Mouse (Mus musculus) MEL (cell line): ENCODE measurements around the gene Cdh13. TPM values are rescaled to one million over a fixed set of nuclear protein-coding genes. Genes with fewer than 3 reads are reported as not detected.

Experiments
- DNase-seq: peaks from one replicate; pipeline ENCODE4 v3.0.0; 2011; ENCODE audit warnings: low read depth, low spot score
- H3K27ac ChIP-seq: 2 replicates; pipeline ENCODE4 v1.5.1; 2012; ENCODE audit warnings: low read depth, mild to moderate bottlenecking, control low read depth, low read length, moderate library complexity; ENCODE audit not compliant: control insufficient read depth
- H3K27me3 ChIP-seq, 2 experiments: fragments of 150-350 bp in 1 of 2; sonication (generic) in 1 of 2; 2 replicates each; pipeline ENCODE4 v1.6.1; 2012; ENCODE audit warnings: low read length in 2 of 2, mild to moderate bottlenecking in 2 of 2, improper control_type of control experiment in 1 of 2, moderate library complexity in 1 of 2; ENCODE audit not compliant: insufficient read depth in 2 of 2, control insufficient read depth in 1 of 2
- H3K36me3 ChIP-seq, 2 experiments: 2 replicates each; pipeline ENCODE4 v1.6.1; 2012 to 2014; ENCODE audit warnings: low read length in 2 of 2, improper control_type of control experiment in 1 of 2, inconsistent platforms in 1 of 2, mild to moderate bottlenecking in 1 of 2; ENCODE audit not compliant: insufficient read depth in 2 of 2, control insufficient read depth in 1 of 2
- H3K4me1 ChIP-seq, 2 experiments: fragments of 150-350 bp in 1 of 2; sonication (generic) in 1 of 2; 2 replicates each; pipeline ENCODE4 v1.6.1; 2012; ENCODE audit warnings: low read length in 2 of 2, improper control_type of control experiment in 1 of 2, mild to moderate bottlenecking in 1 of 2; ENCODE audit not compliant: insufficient read depth in 2 of 2, control insufficient read depth in 1 of 2
- H3K4me3 ChIP-seq, 2 experiments: fragments of 150-350 bp in 1 of 2; sonication (generic) in 1 of 2; 2 replicates each; pipeline ENCODE4 v1.5.1; 2012; ENCODE audit warnings: low read depth in 2 of 2, low read length in 2 of 2, mild to moderate bottlenecking in 2 of 2, moderate library complexity in 2 of 2, control low read depth in 1 of 2, improper control_type of control experiment in 1 of 2; ENCODE audit not compliant: control insufficient read depth in 1 of 2, insufficient read depth in 1 of 2
- H3K79me2 ChIP-seq: 2 replicates; pipeline ENCODE4 v1.6.1; 2012; ENCODE audit warnings: mild to moderate bottlenecking, low read length, moderate library complexity; ENCODE audit not compliant: control insufficient read depth, poor library complexity, insufficient read depth
- H3K9ac ChIP-seq: 2 replicates; pipeline ENCODE4 v1.6.1; 2012; ENCODE audit warnings: low read depth, mild to moderate bottlenecking, control low read depth, low read length, moderate library complexity; ENCODE audit not compliant: control insufficient read depth, poor library complexity, severe bottlenecking
- H3K9me3 ChIP-seq: fragments of 150-350 bp; sonication (generic); replicated peaks from 2 replicates; pipeline ENCODE4 v1.6.1; 2012; ENCODE audit warnings: mild to moderate bottlenecking, low read length, improper control_type of control experiment, moderate library complexity; ENCODE audit not compliant: insufficient read depth
- BHLHE40 ChIP-seq: IDR thresholded peaks from 2 replicates; pipeline ENCODE4 v1.6.1; 2012; ENCODE audit warnings: low read depth, mild to moderate bottlenecking, inconsistent platforms, low read length, improper control_type of control experiment, borderline replicate concordance
- CHD2 ChIP-seq: IDR thresholded peaks from 2 replicates; pipeline ENCODE4 v1.6.1; 2011; ENCODE audit warnings: low read length, improper control_type of control experiment
- GATA1 ChIP-seq: IDR thresholded peaks from 2 replicates; pipeline ENCODE4 v1.6.1; 2011; ENCODE audit warnings: low read depth, low read length, improper control_type of control experiment
- JUND ChIP-seq: IDR thresholded peaks from 2 replicates; pipeline ENCODE4 v1.6.1; 2011; ENCODE audit warnings: low read depth, mild to moderate bottlenecking, improper control_type of control experiment, low read length
- KAT2A ChIP-seq: conservative IDR thresholded peaks from 2 replicates; pipeline ENCODE4 v1.6.1; 2012; ENCODE audit warnings: low read depth, low read length, improper control_type of control experiment, inconsistent platforms
- MAZ ChIP-seq: IDR thresholded peaks from 2 replicates; pipeline ENCODE4 v1.6.1; 2012; ENCODE audit warnings: low read depth, mild to moderate bottlenecking, inconsistent platforms, low read length, improper control_type of control experiment
- MEF2A ChIP-seq: IDR thresholded peaks from 2 replicates; pipeline ENCODE4 v1.6.1; 2014; ENCODE audit warnings: low read depth, mild to moderate bottlenecking, inconsistent platforms, low read length, improper control_type of control experiment; ENCODE audit not compliant: poor library complexity, insufficient replicate concordance, severe bottlenecking; ENCODE audit errors: extremely low read depth
- MXI1 ChIP-seq: IDR thresholded peaks from 2 replicates; pipeline ENCODE4 v1.6.1; 2011; ENCODE audit warnings: mild to moderate bottlenecking, low read depth, low read length, improper control_type of control experiment
- MYC ChIP-seq: IDR thresholded peaks from 2 replicates; pipeline ENCODE4 v1.6.1; 2011; ENCODE audit warnings: low read depth, mild to moderate bottlenecking, low read length, improper control_type of control experiment, moderate library complexity
- NELFE ChIP-seq: IDR thresholded peaks from 2 replicates; pipeline ENCODE4 v1.6.1; 2011; ENCODE audit warnings: low read depth, low read length, improper control_type of control experiment
- RAD21 ChIP-seq: IDR thresholded peaks from 2 replicates; pipeline ENCODE4 v1.6.1; 2011; ENCODE audit warnings: mild to moderate bottlenecking, low read depth, low read length, improper control_type of control experiment
- SMC3 ChIP-seq: IDR thresholded peaks from 2 replicates; pipeline ENCODE4 v1.6.1; 2011; ENCODE audit warnings: low read depth, low read length, improper control_type of control experiment
- TAL1 ChIP-seq: IDR thresholded peaks from 2 replicates; pipeline ENCODE4 v1.6.1; 2012; ENCODE audit warnings: mild to moderate bottlenecking, inconsistent platforms, low read length, moderate library complexity, mixed read lengths
- USF1 ChIP-seq: IDR thresholded peaks from 2 replicates; pipeline ENCODE4 v1.6.1; 2014; ENCODE audit warnings: low read depth, mild to moderate bottlenecking, inconsistent platforms, low read length, improper control_type of control experiment, moderate library complexity
- USF2 ChIP-seq, 2 experiments: IDR thresholded peaks; 2 replicates each; pipeline ENCODE4 v1.6.1; 2011 to 2012; ENCODE audit warnings: improper control_type of control experiment in 2 of 2, low read length in 2 of 2, borderline replicate concordance in 1 of 2, inconsistent platforms in 1 of 2, low read depth in 1 of 2, mild to moderate bottlenecking in 1 of 2; ENCODE audit not compliant: insufficient read depth in 1 of 2
- ZMIZ1 ChIP-seq: IDR thresholded peaks from 2 replicates; pipeline ENCODE4 v1.6.1; 2012; ENCODE audit warnings: low read depth, mild to moderate bottlenecking, inconsistent platforms, low read length, improper control_type of control experiment, moderate library complexity
- ZNF384 ChIP-seq: IDR thresholded peaks from 2 replicates; pipeline ENCODE4 v1.6.1; 2012; ENCODE audit warnings: low read depth, mild to moderate bottlenecking, inconsistent platforms, low read length, improper control_type of control experiment
- polyA plus RNA-seq, 2 experiments: library from polyadenylated mRNA; stranded (reverse) in 1 of 2; unstranded in 1 of 2; fragments of >175 nt in 1 of 2; fragments of >200 nt in 1 of 2; gene quantifications; 2 replicates each; pipeline versions ENCODE4 v1.2.1 to v1.2.4; 2012; ENCODE audit warnings: low replicate concordance in 2 of 2, low read depth in 1 of 2; ENCODE audit not compliant: insufficient read length in 2 of 2, insufficient read depth in 1 of 2, missing spikeins in 1 of 2
- total RNA-seq: library from RNA; depleted of rRNA; stranded (reverse); fragments of 300-350 nt; gene quantifications from 2 replicates; pipeline ENCODE4 v1.2.3, GENCODE M21; 2012

Cdh13 gene
- total and polyA plus RNA-seq, 3 experiments, result not detected

GRCm38 (mm10) chr8:118376791-118377190 lies 93.3 kb downstream of the Cdh13 start:
- H3K27ac ChIP-seq, result no peak overlapping the region
- no peaks in the 10 kb centered on the region for H3K27me3 ChIP-seq
- no peak for TF ChIP-seq MYC
- no peak for TF ChIP-seq KAT2A
- TF ChIP-seq BHLHE40, result no peak
- TF ChIP-seq NELFE, result no peak
- no peak for TF ChIP-seq SMC3
- no peak for TF ChIP-seq CHD2
- no peak for TF ChIP-seq RAD21
- no peak for TF ChIP-seq MAZ
- TF ChIP-seq MXI1, result no peak
- no peak for TF ChIP-seq JUND
- TF ChIP-seq ZMIZ1, result no peak
- H3K4me1 ChIP-seq, result no peaks in the 10 kb centered on the region
- H3K4me3 ChIP-seq, result no peak overlapping the region
- H3K9me3 ChIP-seq, result no peaks in the 10 kb centered on the region
- H3K79me2 ChIP-seq, result no peaks in the 10 kb centered on the region
- no peaks in the 10 kb centered on the region for H3K36me3 ChIP-seq
- no peak for DNase-seq
- no peak overlapping the region for H3K9ac ChIP-seq

- no peaks in the 10 kb centered on the region for H3K9me3 ChIP-seq
- H3K36me3 ChIP-seq, result no peaks in the 10 kb centered on the region
Measured at GRCm38 (mm10) chr8:118378985-118379384, 95.5 kb downstream of the Cdh13 start.

GRCm38 (mm10) chr8:118379657-118380056 lies 96.1 kb downstream of the Cdh13 start:
- Histone ChIP-seq H3K27ac (no peak overlapping the region), H3K36me3 (no peaks in the 10 kb centered on the region), H3K79me2 (no peaks in the 10 kb centered on the region), H3K27me3 (no peaks in the 10 kb centered on the region), H3K4me1 (no peaks in the 10 kb centered on the region), H3K4me3 (no peak overlapping the region), H3K9me3 (no peaks in the 10 kb centered on the region), H3K9ac (no peak overlapping the region)
- TF ChIP-seq TAL1 (no peak), ZNF384 (no peak), MEF2A (no peak), NELFE (no peak), GATA1 (no peak)
- DNase-seq, result no peak

More at GRCm38 (mm10) chr8:118378985-118379384, 95.5 kb downstream of the Cdh13 start:
- Histone ChIP-seq H3K4me3 (no peak overlapping the region), H3K27me3 (no peaks in the 10 kb centered on the region), H3K27ac (no peak overlapping the region), H3K79me2 (no peaks in the 10 kb centered on the region), H3K4me1 (no peaks in the 10 kb centered on the region), H3K9ac (no peak overlapping the region)
- TF ChIP-seq MXI1 (no peak), MAZ (no peak), USF1 (no peak), USF2 (IDR thresholded peaks at IDR 0.05; ENCODE audit: borderline replicate concordance in 1 of 2, insufficient read depth in 1 of 2, low read depth in 1 of 2, low read length in 2 of 2) (no peak), MYC (no peak)
- DNase-seq, result no peak
